Mouse (Mus musculus) G1E (cell line): ENCODE measurements around the gene Padi3. TPM values are rescaled to one million over a fixed set of nuclear protein-coding genes. Genes with fewer than 3 reads are reported as not detected.

Experiments used
- ATAC-seq: 2 replicates; pipeline ENCODE4 v1.8.0; 2016; ENCODE audit warnings: mild to moderate bottlenecking; ENCODE audit not compliant: insufficient number of reproducible peaks, poor library complexity, low FRiP score, severe bottlenecking; ENCODE audit errors: extremely low read depth
- DNase-seq: peaks from one replicate; pipeline ENCODE4 v3.0.0; 2012; ENCODE audit warnings: low spot score
- H3K27me3 ChIP-seq: 2 replicates; pipeline ENCODE4 v1.6.1; 2012; ENCODE audit warnings: mild to moderate bottlenecking, low read length, inconsistent platforms; ENCODE audit not compliant: insufficient read depth
- H3K36me3 ChIP-seq: replicated peaks from 2 replicates; pipeline ENCODE3; 2012; ENCODE audit warnings: mild to moderate bottlenecking, inconsistent platforms
- H3K4me1 ChIP-seq: 2 replicates; pipeline ENCODE4 v1.6.1; 2012; ENCODE audit warnings: low read depth, low read length, inconsistent platforms, mixed read lengths; ENCODE audit not compliant: insufficient read depth
- H3K4me3 ChIP-seq: 2 replicates; pipeline ENCODE4 v1.5.1; 2012; ENCODE audit warnings: low read depth, mild to moderate bottlenecking, inconsistent platforms, low read length, moderate library complexity, mixed read lengths
- H3K9me3 ChIP-seq: replicated peaks from 2 replicates; pipeline ENCODE4 v1.6.1; 2012; ENCODE audit warnings: inconsistent platforms
- CTCF ChIP-seq: IDR thresholded peaks from 2 replicates; pipeline ENCODE4 v1.5.1; 2012; ENCODE audit warnings: low read depth, low read length, inconsistent platforms, mixed read lengths
- GATA1 ChIP-seq: IDR thresholded peaks from 2 replicates; pipeline ENCODE4 v1.6.1; 2012; ENCODE audit warnings: borderline replicate concordance, low read length, inconsistent platforms, mixed read lengths
- GATA2 ChIP-seq: IDR thresholded peaks from 2 replicates; pipeline ENCODE4 v1.6.1; 2012; ENCODE audit warnings: low read depth, low read length, inconsistent platforms, borderline replicate concordance
- POLR2AphosphoS5 ChIP-seq: IDR thresholded peaks from 2 replicates; pipeline ENCODE4 v1.6.1; 2012; ENCODE audit warnings: low read depth, low read length, inconsistent platforms; ENCODE audit not compliant: insufficient replicate concordance
- TAL1 ChIP-seq: conservative IDR thresholded peaks from 2 replicates; pipeline ENCODE4 v1.6.1; 2012; ENCODE audit warnings: low read depth, low read length, inconsistent platforms, mixed read lengths
- polyA plus RNA-seq: library from polyadenylated mRNA; stranded (reverse); fragments of >175 nt; gene quantifications from 2 replicates; pipeline ENCODE4 v1.2.3, GENCODE M21; 2012
- total RNA-seq, 2 experiments: library from RNA; stranded (forward) in 1 of 2; stranded (reverse) in 1 of 2; fragments of 200-1000 nt in 1 of 2; fragments of >200 nt in 1 of 2; fragmentation: Nextera tagmentation in 1 of 2; gene quantifications; 2 replicates each; pipeline ENCODE4 v1.2.3; 2014 to 2017

The Padi3 gene
- total and polyA plus RNA-seq, 3 experiments: 1.1 to 17.6 (median 1.8) TPM

- TF ChIP-seq GATA1: no peak
- no peak for TF ChIP-seq GATA2
- no peak for TF ChIP-seq POLR2AphosphoS5
- no peak for TF ChIP-seq TAL1
- no peak for TF ChIP-seq CTCF
- no peaks in the 10 kb centered on the region for H3K9me3 ChIP-seq
- no peak overlapping the region for H3K4me3 ChIP-seq
- H3K4me1 ChIP-seq: no peaks in the 10 kb centered on the region
- DNase-seq: no peak
- no peak for ATAC-seq
- H3K36me3 ChIP-seq: no peaks in the 10 kb centered on the region
- H3K27me3 ChIP-seq: peaks cover 4% of the 10 kb centered on the region
Measured at GRCm38 (mm10) chr4:140796786-140797185, 13.7 kb downstream of the Padi3 start.

GRCm38 (mm10) chr4:140794678-140795077, 15.8 kb downstream of the Padi3 start:
- DNase-seq (no peak), ATAC-seq (no peak)
- no peaks in the 10 kb centered on the region for H3K9me3 ChIP-seq
- H3K4me1 ChIP-seq: no peaks in the 10 kb centered on the region
- no peaks in the 10 kb centered on the region for H3K36me3 ChIP-seq
- no peaks in the 10 kb centered on the region; the same call in 1 of the 2 replicates for H3K27me3 ChIP-seq
- no peak overlapping the region for H3K4me3 ChIP-seq
- no peak for TF ChIP-seq GATA1
- no peak for TF ChIP-seq CTCF
- no peak for TF ChIP-seq POLR2AphosphoS5
- TF ChIP-seq GATA2: no peak
- TF ChIP-seq TAL1: no peak

GRCm38 (mm10) chr4:140793795-140794194, 16.7 kb downstream of the Padi3 start:
- no peaks in the 10 kb centered on the region; the same call in 1 of the 2 replicates for H3K27me3 ChIP-seq
- DNase-seq (no peak), ATAC-seq (no peak)
- TF ChIP-seq TAL1 (no peak), GATA1 (no peak), CTCF (no peak), GATA2 (no peak), POLR2AphosphoS5 (no peak)
- no peaks in the 10 kb centered on the region for H3K9me3 ChIP-seq
- no peaks in the 10 kb centered on the region for H3K36me3 ChIP-seq
- H3K4me3 ChIP-seq: no peak overlapping the region
- no peaks in the 10 kb centered on the region for H3K4me1 ChIP-seq

- TF ChIP-seq TAL1: no peak
- TF ChIP-seq POLR2AphosphoS5: no peak
- no peak for TF ChIP-seq GATA2
- no peak for TF ChIP-seq CTCF
- TF ChIP-seq GATA1: no peak
- Histone ChIP-seq H3K4me3 (no peak overlapping the region), H3K27me3 (no peaks in the 10 kb centered on the region), H3K36me3 (no peaks in the 10 kb centered on the region), H3K4me1 (no peaks in the 10 kb centered on the region), H3K9me3 (no peaks in the 10 kb centered on the region)
- ATAC-seq (no peak), DNase-seq (no peak)
Measured at GRCm38 (mm10) chr4:140792584-140792983, 17.9 kb downstream of the Padi3 start.

GRCm38 (mm10) chr4:140791071-140791470, 19.4 kb downstream of the Padi3 start:
- H3K27me3 ChIP-seq: no peaks in the 10 kb centered on the region
- no peaks in the 10 kb centered on the region for H3K4me1 ChIP-seq
- H3K9me3 ChIP-seq: 0 out of 2 replicates have a peak, but pooled peaks cover 3% of the 10 kb centered on the region
- H3K36me3 ChIP-seq: no peaks in the 10 kb centered on the region
- DNase-seq (no peak), ATAC-seq (no peak)
- no peak for TF ChIP-seq POLR2AphosphoS5
- no peak for TF ChIP-seq GATA1
- no peak for TF ChIP-seq CTCF
- TF ChIP-seq GATA2: no peak
- no peak for TF ChIP-seq TAL1
- no peak overlapping the region for H3K4me3 ChIP-seq

- Histone ChIP-seq H3K4me1 (no peaks in the 10 kb centered on the region), H3K9me3 (0 out of 2 replicates have a peak, but pooled peaks cover 3% of the 10 kb centered on the region), H3K27me3 (no peaks in the 10 kb centered on the region), H3K36me3 (no peaks in the 10 kb centered on the region), H3K4me3 (no peak overlapping the region)
- ATAC-seq (no peak), DNase-seq (no peak)
- TF ChIP-seq CTCF (no peak), POLR2AphosphoS5 (no peak), TAL1 (no peak), GATA1 (no peak), GATA2 (no peak)
Measured at GRCm38 (mm10) chr4:140789983-140790382, 20.5 kb downstream of the Padi3 start.
